ENCODE assay signal across 34 mouse cellular contexts in genomic region chr10:87012087-87012486, GRCm38 (mm10). TPM values are rescaled to one million over a fixed set of nuclear protein-coding genes. Genes with fewer than 3 reads are reported as not detected.
"Had no signal": no experiment of that assay in that cellular context is flagged by ENCODE, and none has a peak within 500 bp of the region (broad histone marks: within the 10 kb centered on the region; RNA-seq: fewer than 3 reads in every experiment).

No protein-coding gene starts in this region.

- DNase-seq: left cerebral cortex, postnatal 4 days; liver, embryonic 13.5 days; lung, adult 18-20 months; lung, adult 2 months; lung, embryonic 14.5 days; lung, postnatal 10 days; lung, postnatal 14 days; lung, postnatal 36 days; lung, postnatal 4 days; midbrain, embryonic 14.5 days had no signal

- H3K36me3 ChIP-seq: limb, embryonic 10.5 days; limb, embryonic 12.5 days; limb, embryonic 13.5 days; limb, embryonic 15.5 days; liver, embryonic 12.5 days; liver, embryonic 13.5 days; liver, embryonic 15.5 days; lung, embryonic 15.5 days; midbrain, embryonic 10.5 days; midbrain, embryonic 12.5 days; midbrain, embryonic 13.5 days; midbrain, embryonic 15.5 days; neural tube, embryonic 12.5 days had no signal

- H3K4me1 ChIP-seq: limb, embryonic 10.5 days; limb, embryonic 12.5 days; limb, embryonic 13.5 days; limb, embryonic 15.5 days; liver, embryonic 12.5 days; liver, embryonic 13.5 days; liver, embryonic 15.5 days; midbrain, embryonic 15.5 days had no signal

- H3K9ac ChIP-seq: limb, embryonic 12.5 days; limb, embryonic 13.5 days; limb, embryonic 15.5 days; liver, embryonic 12.5 days; liver, embryonic 13.5 days; liver, embryonic 14.5 days; liver, embryonic 15.5 days; lung, embryonic 14.5 days; lung, embryonic 15.5 days; midbrain, embryonic 12.5 days; midbrain, embryonic 13.5 days; midbrain, embryonic 15.5 days; neural tube, embryonic 12.5 days had no signal

- H3K27me3 ChIP-seq: limb, embryonic 12.5 days; limb, embryonic 13.5 days; limb, embryonic 15.5 days; liver, embryonic 12.5 days; liver, embryonic 13.5 days; liver, embryonic 15.5 days; lung, embryonic 15.5 days; midbrain, embryonic 12.5 days; midbrain, embryonic 13.5 days; midbrain, embryonic 15.5 days; neural tube, embryonic 12.5 days had no signal

- ATAC-seq: liver, embryonic 12.5 days; lung, postnatal 0 days; midbrain, embryonic 13.5 days; midbrain, embryonic 15.5 days; midbrain, embryonic 16.5 days had no signal

- H3K4me2 ChIP-seq: limb, embryonic 12.5 days; limb, embryonic 13.5 days; limb, embryonic 15.5 days; liver, embryonic 12.5 days; liver, embryonic 13.5 days; liver, embryonic 15.5 days; lung, embryonic 14.5 days; lung, embryonic 15.5 days; midbrain, embryonic 11.5 days; midbrain, embryonic 12.5 days; midbrain, embryonic 13.5 days; midbrain, embryonic 15.5 days; neural tube, embryonic 12.5 days had no signal

- H3K27ac ChIP-seq: left cerebral cortex, adult 2 months; limb, embryonic 10.5 days; limb, embryonic 12.5 days; limb, embryonic 13.5 days; limb, embryonic 15.5 days; liver, embryonic 12.5 days; liver, embryonic 13.5 days; liver, embryonic 14.5 days; liver, embryonic 15.5 days; lung, embryonic 15.5 days; macrophage; midbrain, embryonic 10.5 days; midbrain, embryonic 12.5 days; midbrain, embryonic 13.5 days; midbrain, embryonic 15.5 days; neural tube, embryonic 12.5 days had no signal

- H3K9me3 ChIP-seq: limb, embryonic 10.5 days; limb, embryonic 12.5 days; limb, embryonic 13.5 days; limb, embryonic 15.5 days; liver, embryonic 12.5 days; liver, embryonic 13.5 days; liver, embryonic 15.5 days; lung, embryonic 15.5 days; midbrain, embryonic 10.5 days; midbrain, embryonic 12.5 days; midbrain, embryonic 13.5 days; midbrain, embryonic 15.5 days; neural tube, embryonic 12.5 days had no signal

- H3K4me3 ChIP-seq: left cerebral cortex, adult 2 months; limb, embryonic 10.5 days; limb, embryonic 12.5 days; limb, embryonic 13.5 days; limb, embryonic 15.5 days; liver, embryonic 12.5 days; liver, embryonic 13.5 days; liver, embryonic 15.5 days; lung, embryonic 15.5 days; megakaryocyte, embryonic 14.5 days; midbrain, embryonic 10.5 days; midbrain, embryonic 12.5 days; midbrain, embryonic 13.5 days; midbrain, embryonic 15.5 days; myocyte; neural tube, embryonic 12.5 days had no signal

RNA-seq across cellular contexts. Expression of gene 1700113H08Rik, which starts 45.8 kb away (rescaled TPM):
- polyA plus RNA-seq: limb, embryonic 10.5 days; limb, embryonic 11.5 days; limb, embryonic 12.5 days; limb, embryonic 13.5 days; limb, embryonic 14.5 days; limb, embryonic 15.5 days; liver, adult 2 months; liver, embryonic 12.5 days; liver, embryonic 13.5 days; liver, embryonic 14.5 days; liver, embryonic 15.5 days; lung, adult 2 months; lung, embryonic 14.5 days; lung, embryonic 15.5 days; lung, embryonic 16.5 days; lung, postnatal 0 days; macrophage; midbrain, embryonic 15.5 days; myocyte had no signal
